Mouse (Mus musculus): ENCODE data around the gene 6030468B19Rik. TPM values are rescaled to one million over a fixed set of nuclear protein-coding genes. Genes with fewer than 3 reads are reported as not detected.
A peak's percentile ranks its signal among the peaks of the same experiment; 100 is the strongest.
"Not testable (repeated sequence)": the region's sequence is repeated elsewhere in the genome, so short reads cannot be mapped to it uniquely, and the experiment has no call there.

The 6030468B19Rik gene
- total RNA-seq, 1 experiment from 2014 or later, result not detected

DNA sequence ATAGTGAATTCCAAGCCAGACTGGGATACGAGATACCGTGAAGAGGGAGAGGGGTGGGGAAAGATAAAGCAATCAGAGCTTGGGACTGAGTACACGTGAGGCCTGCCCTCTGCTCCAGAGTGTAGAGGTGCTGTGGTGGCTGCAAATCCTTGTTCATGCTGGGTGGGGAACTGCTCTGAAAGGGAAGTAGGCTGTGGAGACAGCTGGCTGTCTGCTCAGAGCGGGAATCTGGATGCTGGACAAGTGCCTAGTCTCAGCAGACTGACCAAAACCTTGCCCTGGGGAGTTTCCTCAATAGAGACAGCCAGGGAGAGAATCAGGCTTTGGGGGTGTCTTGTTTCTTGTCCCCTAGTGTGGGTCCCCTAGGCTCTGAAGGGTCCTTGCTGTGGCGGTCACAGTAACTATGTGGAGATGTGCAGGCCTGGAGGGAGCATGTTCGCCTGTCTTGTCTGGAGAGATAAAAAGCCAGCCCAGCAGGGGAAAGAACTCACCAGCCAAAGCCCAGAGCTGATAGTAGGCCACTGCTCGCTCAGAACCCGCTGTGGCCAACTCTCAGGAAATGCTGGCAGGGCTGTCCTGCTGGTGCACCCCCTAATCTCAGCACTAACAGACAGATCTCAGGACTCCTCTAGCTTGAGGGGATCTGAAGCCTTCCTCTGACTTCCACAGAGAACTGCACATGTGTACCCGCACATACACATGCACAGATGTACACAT lies 31.6 kb downstream of the 6030468B19Rik start:
- DNase-seq, result peak; percentile 26

DNA sequence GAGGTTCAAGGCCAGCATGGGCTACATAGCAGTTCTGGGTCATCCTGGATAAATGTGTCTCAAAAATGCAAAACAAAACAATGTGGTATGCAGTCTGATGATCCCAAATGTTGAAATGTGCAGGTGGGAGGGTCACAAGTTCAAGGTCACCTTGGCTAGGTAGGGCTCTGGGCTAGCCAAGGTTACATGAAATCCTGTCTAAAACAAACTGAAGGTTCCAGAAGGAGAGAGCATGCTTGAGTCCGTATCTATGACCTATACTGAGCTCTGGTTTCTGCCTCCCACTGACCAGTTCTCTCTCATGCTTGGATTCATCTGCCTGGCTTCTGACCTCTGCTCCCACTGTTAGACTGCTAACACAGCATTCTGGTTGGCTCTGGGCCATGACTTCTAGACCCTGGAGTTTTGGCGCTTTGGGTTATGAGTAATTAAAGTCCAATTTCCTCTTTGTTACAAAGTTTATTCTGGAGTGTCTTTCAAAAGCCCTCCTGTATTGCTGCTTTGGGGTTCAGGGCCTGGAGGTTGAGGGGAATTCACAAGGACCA lies 32.3 kb downstream of the 6030468B19Rik start:
- DNase-seq, result no peak

DNA sequence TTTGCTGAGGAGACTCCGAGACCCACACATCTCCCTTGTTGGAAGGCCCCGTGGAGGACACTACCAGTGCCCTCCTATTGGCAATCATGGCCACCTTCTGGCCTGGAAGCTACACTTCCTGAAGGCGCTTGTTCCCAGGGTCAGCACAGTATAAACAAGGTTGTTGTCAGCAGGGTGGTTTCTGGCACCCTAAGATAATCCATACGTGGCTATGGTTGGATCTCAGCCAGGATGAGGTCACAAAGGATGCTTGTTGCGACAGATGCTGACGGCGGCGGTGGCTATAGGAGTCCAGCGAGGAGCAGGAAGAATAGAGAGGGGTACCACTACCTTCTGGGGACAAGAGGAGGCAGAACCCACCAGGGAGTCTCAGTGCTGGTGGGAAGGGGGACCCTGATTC lies 32.9 kb downstream of the 6030468B19Rik start:
- no peak for DNase-seq

DNA sequence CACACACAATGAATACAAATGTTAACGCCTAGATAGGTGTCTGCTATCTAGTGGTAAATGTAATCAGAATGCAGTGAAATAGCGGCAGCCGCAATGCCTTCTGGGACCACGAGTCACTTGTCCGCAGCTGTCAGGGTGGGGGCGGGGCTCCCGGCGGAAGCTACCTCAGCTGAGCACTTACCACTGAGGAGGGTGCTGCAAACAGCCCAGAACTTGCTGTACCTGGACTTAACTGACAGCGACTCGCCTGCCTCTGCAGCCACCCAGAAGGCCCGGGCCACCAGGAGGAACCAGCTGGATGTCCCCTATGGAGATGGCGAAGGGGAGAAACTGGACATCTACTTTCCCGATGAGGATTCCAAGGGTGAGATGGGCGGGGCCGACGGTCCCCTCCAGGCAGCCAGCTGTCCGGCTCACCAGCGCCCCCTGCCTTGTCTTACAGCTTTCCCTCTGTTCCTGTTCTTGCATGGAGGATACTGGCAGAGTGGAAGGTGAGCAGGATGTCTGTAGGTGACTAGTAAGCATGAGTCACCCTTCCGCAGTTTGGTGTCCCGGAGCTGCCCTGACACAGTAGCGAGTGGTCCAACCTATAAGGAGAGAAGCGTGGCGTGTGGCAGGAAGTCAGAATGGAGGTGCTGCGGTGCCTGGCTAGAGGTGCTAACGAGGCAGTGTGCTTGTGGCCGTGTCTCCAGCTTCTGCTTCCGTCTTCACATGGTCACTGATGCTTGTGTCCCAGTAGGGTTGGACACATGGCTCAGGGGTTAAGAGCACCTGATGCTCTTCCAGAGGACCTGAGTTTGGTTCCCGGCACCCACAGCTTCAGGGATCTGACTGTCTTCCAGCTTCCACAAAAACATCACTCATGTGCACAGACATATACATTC lies 34.9 kb downstream of the 6030468B19Rik start:
- peak; percentile 63 for DNase-seq

DNA sequence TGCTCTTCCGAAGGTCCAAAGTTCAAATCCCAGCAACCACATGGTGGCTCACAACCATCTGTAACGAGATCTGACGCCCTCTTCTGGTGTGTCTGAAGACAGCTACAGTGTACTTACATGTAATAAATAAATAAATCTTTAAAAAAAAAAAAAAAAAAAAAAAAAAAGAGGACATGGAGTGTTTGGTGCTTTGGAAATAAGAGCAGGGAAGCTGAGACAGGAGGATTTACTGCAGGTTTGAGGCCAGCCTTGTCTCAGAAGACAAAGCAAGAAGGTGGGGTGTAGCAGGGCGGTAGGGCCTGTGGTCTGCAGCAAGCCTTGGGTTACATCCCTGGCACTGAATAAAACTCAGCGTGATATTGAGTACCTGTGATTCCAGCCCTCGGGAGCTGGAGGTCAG lies 36.0 kb downstream of the 6030468B19Rik start:
- DNase-seq, result not testable (repeated sequence)

DNA sequence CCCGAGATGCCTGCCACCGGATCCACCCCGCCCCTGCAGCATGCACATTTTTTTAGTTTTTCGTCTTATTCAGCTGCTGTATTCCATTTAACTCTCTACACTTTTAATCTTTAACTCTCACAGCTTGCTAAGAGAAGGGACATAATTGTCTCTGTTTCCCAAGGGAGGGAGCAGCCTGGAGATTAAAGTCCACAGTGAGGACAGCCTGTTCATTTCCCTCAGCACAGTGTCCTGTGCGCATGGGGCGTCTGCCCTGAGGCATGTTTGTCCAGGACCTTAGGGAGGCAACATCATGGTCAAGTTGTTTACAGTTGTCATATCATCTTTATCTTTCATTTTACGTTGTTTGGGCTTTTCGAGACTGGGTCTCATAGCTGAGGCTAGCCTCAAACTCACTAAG lies 36.6 kb downstream of the 6030468B19Rik start:
- no peak for DNase-seq

DNA sequence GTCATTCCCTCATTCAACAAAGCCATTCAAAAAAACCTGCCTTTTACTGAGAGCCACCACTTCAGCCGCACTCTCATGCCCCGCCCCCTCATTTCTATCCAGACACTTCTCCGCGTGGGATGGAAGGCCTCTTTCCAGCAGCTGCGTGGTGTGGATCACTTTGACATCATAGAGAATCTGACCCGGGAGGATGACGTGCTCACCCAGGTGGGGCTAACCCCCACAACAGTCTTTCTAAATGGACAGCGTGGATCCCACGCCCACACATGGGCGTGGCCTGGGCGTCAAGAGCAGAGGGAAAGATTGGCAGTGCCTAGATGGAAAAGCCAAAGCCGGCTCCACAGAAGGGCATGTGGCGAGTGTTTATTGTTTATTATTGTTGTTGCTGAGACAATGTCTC lies 38.8 kb downstream of the 6030468B19Rik start:
- DNase-seq, result peak; percentile 28

DNA sequence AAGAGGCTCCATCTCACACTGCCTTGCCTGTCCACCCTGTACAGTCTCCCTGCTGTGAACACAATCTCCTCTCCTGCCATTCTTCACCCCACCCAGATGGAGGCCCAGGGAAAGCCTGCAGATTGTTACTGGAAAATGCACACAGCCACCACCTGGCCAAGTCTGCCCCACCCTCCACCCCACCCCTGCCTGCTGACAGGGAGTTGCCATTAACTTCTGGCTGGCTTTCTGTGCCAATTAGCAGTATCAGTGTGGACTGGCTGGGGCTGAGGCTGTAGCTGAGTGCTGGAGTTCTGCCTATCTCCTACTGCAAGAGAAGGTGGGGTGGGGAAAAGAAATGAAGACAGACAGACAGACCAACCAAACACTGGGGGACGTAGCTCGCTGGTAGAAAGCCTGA lies 41.1 kb downstream of the 6030468B19Rik start:
- no peak for DNase-seq

DNA sequence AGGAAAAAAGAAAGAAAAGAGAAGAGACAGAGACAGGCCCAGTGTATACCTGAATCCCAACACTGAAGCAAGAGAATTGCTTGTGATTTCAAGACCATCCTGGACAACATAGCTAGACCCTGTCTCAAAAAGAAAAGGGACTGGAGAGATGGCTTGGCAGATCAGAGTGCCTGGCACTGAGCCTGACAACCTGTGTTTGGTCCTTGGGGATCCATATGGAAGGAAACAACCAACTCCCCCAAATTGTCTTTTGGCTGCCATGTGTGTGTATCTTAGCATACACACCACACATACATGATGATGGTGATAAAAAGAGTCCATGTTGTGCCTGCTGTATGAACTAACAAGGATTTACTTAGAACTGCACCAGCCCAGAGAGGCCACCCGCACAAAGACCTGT lies 41.6 kb downstream of the 6030468B19Rik start:
- no peak for DNase-seq

DNA sequence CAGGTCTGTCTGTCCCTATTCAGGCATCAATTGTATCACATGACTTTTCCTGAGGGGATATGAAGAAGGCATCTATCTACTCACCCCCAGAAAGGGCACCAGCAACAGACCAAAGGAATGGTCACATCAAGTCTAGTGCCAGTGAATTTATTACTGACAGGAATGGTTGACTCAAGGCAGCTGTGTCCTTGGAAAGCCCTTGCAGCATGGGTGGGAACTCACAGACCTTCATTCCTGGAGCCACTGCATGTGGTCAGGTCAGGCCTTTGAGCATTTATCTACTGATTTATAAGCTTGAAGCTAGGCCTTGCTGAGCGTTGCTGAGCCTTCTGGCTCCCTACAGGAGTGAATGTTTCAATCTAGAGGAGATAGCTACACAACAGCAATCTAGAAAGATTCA lies 43.5 kb downstream of the 6030468B19Rik start:
- no peak for DNase-seq

DNA sequence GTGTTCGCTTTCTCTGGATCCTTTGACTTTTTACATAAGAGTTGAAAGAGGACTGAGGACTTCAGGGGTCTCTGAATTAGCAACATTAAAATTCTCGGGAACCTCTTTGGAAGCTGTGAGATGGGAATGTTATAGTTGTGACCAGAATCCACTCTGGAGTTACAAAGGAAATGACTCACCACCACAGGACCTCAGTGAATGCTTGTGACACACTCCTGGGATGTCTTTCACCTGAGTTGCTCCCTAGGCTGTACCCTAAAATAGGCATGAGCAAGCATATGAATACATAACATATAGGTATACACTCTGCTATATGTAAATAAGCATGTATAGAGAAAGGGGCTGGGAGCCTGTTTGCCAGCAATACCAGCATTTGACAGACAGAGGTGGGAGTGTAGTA lies 46.0 kb downstream of the 6030468B19Rik start:
- DNase-seq, result no peak

DNA sequence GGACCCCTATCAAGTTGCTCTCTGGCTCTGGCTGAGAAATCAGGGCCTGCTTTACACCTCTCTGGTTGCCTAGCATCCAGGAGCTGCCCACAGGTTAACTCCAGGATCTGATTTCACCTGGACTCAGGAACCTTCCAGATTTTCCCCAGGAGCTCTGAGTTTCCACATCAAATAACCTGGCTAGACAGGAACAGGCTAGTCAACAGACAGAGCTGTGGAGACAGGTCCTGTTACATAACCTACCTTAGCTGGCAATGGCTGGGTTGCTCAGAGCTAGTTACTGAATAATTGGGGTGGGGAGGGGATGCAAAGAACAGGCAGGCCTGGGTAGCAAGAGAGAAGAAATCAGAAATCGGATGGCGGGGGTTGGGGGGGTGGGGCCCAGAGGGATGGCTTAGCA lies 47.5 kb downstream of the 6030468B19Rik start:
- DNase-seq, result no peak

DNA sequence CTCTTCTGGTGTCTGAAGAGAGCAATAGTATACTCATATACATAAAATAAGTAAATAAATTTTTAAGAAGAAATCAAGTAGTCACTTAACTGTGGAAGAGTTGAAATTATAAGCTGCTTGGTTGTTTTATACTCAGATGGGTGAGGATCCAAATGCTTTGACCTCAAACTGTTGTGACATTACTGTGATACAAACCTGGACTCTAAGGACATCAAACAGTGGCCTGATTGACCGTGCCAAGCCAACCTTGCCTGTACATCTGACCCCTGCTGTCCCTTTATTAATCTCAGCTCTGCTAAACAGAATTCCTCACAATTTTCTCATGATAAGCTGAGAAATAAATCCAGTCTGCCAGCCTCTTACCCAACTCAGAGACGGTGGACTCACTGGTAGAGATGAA lies 48.2 kb downstream of the 6030468B19Rik start:
- no peak for DNase-seq

DNA sequence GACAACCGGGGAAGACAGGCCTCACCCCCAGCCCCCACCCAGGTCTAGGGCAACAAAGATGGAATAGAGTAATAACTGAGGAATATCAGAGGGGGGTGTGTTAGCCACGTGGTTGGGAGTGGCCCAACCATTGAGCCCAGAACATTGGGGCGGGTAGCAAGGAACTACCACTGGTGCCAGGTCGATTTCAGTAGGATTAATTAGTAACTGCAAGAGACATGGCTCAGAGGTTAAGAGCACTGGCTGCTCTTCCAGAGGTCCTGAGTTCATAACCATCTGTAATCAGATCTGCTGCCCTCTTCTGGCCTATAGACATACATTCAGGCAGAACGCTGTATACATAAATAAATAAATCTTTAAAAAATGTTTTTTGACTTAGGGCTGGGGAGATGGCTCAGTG lies 49.2 kb downstream of the 6030468B19Rik start:
- DNase-seq, result no peak

DNA sequence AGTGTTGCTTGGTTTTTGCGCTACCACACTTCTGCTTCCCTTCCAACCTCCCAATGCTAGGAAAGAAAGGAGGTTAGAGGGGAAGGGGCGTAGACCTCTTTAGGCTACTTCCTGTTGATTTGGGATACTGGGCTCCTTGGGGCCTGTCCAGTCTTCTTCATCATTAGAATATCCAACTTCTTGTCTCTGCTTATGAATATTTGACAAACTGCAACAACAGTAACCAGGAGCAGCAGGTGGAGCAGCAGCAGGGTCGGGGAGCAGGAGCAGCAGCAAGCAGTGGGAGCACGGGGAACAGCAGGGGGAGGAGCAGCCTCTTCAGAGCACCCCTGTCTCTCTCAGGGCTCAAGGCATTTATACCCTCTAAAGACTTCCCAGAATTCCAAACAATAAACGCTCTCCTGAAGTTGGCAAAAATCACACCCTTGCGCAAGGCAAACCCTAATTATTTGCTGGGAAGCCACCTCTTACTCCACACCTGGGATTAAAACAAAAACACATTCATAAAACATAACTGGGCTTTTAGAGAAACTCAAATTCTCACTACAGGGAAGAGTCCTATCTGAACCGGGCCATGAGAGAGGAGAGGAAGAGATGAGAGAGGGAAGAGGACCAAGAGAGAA lies 50.2 kb downstream of the 6030468B19Rik start:
- no peak for DNase-seq

DNA sequence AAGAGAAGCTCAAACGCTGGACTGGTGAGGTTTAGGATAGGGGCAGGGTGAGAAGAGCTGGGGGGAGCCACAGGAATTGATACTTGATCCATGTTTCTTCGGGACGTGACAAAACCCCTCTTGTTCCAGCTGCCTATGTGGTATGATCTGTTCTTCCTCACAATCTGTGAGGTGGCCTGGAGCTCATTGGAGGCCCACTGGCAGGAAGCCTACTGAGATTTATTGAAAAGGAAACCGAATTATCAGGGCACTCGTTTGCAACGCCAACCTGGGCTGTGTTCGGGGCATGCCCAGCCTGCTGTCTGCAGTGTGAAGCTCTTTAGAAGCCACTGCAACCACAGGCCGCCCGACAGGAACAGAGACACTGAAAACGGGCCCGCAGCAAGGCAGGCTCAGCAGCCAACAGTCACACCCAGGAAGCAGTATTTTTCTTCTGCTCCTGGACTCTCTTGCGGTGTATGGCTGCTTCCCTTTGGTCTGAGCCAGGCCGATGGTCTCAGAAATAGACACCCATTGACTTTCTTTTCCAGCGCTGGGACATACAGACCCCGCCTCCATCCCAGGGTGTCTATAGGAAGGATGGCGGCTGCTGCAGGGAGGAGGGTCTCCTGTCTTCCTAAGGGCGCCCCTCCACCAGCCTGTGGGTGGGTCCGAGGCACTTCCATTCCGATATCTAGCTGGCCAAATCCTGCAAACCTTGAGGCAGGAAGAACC lies 51.0 kb downstream of the 6030468B19Rik start:
- DNase-seq, result no peak

DNA sequence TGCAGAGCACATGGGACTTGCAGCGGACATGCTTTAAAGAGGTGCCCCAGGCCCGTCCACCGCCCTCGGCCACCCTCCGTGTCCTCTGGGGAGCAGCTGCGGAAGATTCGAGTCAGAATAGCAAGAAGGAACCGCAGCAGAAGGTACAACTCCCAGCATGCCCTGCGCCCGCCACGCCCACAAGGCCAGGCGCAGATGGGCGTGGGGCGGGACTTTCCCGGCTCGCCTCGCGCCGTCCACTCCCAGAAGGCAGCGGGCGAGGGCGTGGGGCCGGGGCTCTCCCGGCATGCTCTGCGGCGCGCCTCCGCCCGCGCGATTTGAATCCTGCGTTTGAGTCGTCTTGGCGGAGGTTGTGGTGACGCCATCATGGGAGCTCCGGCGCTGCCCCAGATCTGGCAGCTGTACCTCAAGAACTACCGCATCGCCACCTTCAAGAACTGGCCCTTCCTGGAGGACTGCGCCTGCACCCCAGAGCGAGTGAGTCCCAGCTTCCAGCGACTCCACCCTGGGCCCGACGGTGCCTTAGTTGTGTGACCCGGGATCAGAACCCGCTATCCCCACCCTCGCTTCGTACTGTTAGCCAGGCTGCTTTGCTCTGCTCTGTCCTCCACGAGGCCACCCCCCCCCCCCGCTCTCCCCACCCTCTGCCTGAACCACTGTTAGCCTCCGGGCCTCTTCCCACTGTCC lies 51.7 kb downstream of the 6030468B19Rik start, which contains the start of gene Birc5:
Gene Birc5 (plus strand): TSS at position 267 of the 687 bp plus-strand sequence.
- peak; percentile 97 for DNase-seq

DNA sequence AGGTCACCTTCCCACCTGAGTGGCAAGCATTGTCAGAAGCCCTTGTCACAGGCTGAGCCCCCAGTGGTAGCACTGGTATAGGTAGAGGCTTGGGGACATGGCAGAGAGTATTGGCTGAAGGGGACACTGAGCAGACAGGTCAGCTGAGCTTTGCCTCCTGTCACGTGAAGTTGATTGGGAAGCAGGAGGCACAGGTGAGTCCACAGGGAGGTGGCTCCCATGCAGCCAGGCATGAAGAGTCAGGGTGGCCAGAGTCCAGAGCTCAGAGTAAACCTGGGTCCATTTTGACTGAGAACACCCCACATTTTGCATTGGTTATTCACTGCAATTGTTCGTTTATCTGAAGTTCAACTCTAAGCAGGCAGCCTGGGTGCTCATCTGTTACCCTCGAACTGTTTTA lies 55.4 kb downstream of the 6030468B19Rik start:
- DNase-seq, result no peak

DNA sequence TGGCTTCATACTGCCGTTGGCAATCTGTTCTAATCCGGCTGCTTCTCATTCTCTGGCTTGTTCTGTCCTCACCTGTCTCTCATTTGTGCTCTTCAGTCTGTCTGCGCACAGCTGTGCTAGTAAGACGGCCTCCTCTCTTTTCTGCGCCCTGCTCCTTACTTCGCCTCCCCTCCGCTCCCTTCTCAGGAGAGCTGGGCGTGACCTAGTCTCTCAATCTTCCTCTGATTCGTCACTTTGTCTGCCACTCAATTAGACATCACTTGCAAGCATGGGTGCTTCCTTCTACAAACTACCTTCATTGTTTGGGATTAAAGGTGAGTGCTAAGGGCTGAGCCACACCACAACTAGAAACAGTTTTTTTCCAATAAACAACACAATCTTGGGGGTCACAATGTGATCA lies 56.8 kb downstream of the 6030468B19Rik start:
- no peak for DNase-seq

DNA sequence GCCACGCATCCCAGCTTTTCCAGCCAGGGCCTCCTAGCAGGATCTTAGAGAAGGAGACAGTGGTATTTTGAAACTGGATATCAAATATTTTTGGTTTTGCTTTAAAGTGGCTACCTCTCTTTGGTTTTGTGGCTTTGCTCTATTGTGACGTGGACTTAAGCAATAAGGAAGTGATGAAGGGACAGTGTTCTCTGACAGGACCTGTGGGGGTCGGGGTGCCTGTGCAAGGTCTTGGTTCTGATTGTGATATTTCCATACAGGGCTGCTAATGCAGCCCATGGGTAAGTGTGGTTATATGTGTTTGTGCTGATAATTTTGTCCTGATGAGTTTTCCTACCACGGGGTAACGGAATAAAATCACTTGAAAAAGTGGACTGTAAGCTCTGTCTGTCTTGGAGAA lies 57.9 kb downstream of the 6030468B19Rik start:
- no peak for DNase-seq

DNA sequence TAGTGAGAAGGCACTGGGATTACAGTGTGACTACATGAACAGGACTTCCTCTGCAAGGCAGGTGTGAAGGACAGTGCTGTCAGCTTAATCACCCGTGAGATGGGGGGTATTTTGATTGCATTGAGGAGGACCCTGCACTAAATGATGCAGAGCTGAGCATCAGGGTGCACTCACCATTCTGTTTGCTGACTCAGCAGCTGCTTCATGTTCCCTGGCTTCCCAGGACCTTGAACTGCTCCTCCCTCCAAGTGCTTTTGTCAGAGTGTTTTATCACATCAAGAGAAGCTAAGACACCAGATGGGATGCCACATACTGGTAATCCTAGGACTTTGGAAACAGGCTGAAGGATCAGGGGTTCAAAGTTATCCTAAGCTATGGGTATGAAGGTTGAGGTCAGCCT lies 58.5 kb downstream of the 6030468B19Rik start:
- DNase-seq, result no peak
